Mouse (Mus musculus): ENCODE measurements around the gene Olfr1364.

The Olfr1364 gene

DNA sequence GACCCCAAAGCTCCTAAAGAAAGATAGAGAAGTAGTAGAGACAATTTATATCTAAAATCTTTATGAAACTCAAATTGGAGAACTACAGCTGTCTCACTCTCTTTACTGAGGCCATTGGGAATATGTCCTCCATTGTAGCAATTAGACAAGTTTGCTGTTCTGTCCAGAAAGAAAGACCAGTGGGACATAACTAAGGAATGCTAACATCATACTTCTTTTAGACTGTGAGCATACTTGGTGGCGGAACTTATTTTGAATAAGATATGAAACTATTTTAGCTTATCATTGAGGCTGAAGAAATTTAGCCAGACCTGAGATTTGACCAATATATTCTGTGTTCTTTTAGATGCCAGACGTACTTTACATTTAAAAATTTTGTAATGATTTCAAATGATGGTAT, at the start of gene Olfr1364:
Gene Olfr1364, minus strand, starts transcription at position 101 of the 400 bp plus-strand sequence.
- DNase-seq (ENCODE audit: low spot score): no peak

DNA sequence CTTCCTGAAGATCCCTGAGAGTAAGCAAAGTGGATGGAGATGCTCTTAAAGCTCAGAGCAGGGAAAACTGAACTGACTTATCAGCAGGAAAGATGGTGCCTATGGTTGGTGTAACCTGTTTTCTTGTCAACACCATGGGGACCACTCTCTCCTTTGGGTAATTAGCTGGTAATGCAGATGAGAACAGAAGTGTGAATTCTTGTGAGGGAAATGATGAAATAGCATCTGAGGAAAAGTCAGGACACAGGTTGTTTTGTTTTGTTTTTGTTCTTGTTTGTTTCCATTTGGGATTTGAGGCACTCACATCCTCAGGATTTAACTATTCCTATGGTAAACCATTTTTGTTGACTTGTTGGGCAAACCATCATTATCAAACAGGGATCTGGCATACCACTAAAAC, 32.4 kb upstream of the Olfr1364 start, which contains the start of gene Olfr1362:
Gene Olfr1362, minus strand, starts transcription at position 101 of the 400 bp plus-strand sequence.
- DNase-seq (ENCODE audit: low spot score): no peak

DNA sequence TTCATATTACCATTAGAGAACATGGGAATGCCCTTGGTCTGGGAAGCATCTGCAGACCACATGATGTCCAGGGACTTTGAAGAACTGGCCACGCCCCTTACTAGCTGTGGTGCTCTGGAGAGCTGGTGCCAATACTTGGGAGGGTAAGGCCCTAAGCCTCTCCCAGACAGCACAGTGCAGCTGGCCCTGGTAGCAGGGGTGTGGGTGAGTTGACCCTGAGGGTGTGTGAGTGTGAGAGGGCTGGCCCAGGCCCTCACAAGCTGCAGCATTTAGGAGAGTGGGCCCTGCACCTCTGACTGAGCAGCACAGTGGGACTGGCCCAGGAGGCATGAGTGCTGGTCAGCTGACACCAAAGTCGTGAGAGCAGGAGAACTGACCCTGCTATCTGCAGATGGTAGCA, 10.1 kb upstream of the Olfr1364 start:
- no peak for DNase-seq (ENCODE audit: low spot score)

DNA sequence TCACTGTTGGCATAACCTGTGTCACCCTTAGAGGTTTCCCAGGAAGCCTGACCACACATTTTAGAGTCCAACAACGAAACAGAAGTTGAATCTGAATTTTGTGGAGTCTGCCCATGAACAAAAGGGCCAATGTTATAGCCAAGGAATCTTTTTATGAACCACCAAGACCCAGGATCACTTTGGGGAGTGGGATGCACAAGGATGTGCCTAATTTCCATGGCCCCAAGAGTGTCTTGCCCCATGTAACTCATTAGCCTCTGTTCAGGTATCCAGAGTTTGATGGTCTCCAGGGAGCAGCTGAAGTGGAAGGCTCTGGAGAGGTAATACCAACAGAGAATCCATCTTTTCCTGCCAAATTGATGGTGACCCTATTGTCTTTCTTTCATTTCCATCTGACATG, 21.8 kb downstream of the Olfr1364 start, which contains the start of gene Olfr1535:
Gene Olfr1535, minus strand, starts transcription at position 101 of the 400 bp plus-strand sequence.
- no peak for DNase-seq (ENCODE audit: low spot score)

DNA sequence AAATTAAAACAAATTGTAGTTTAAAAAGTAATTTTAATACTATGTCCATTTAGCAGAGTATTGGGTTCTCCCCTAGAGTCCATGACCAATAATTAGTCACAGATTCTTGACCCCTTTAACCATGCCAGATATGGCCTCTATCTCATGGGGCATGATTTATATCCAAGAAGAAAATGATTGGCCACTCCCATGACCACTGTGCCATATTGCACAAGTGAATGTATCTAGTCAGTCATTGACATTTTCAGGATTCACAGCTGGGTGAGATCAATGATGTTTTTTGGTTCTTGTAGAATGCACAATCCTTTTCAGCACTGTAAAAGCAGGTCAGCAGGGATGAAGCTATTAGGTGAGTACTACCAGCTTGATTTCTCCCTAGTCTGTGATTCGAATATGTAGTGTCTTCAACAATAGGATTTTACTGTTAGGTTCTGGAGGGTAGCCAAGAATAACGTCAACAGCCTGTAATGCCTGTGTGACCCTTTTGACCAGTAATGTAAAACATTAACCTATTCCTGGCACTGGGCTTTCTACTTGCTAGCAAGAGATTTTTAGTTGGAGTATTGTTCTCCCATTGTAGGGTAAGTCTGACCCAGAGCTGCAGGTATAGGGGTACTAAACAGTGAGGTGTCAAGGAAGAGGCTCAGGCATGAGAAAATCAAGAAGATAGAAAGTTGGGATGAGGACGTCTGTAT, 31.0 kb downstream of the Olfr1364 start:
- DNase-seq (ENCODE audit: low spot score): no peak

DNA sequence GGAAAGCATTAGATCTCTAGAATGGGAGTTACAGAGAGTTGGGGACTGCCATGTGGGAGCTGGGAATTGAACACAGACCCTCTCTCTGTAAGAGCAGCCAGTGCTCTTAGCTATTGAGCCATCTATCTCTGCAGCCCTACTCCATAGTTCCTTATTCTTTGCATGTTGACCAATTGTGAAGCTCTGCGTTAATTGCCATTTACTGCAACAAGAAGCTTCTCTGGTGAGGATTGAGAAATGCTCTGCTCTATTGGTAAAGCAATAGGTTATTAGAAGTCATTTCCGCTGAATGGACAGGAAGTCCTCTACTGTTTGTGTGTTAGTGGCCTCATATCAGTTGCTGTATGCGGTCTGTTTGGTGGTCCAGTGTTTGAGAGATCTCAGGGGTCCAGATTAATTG, 32.1 kb downstream of the Olfr1364 start:
- no peak for DNase-seq (ENCODE audit: low spot score)

DNA sequence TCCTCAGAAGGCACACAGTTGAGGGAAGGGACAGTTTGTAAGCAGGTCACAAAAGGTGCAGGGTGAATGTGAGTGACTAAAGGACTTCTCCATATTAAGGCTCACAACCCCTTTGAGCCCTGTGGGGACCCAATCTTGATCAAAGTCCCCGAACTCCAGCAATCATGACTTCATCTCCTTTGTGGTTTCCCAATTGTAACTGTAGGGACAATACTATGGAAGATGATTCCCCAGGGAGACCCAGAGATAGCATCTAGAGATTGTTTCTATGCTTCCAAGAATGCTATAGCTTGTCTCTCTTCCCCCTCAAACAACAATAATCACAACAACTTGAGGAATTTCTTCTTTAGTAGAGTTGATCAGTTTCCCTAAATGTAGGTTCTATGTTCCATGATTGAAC, 38.9 kb downstream of the Olfr1364 start, which contains the start of gene Olfr1366:
Gene Olfr1366, minus strand, starts transcription at position 101 of the 400 bp plus-strand sequence.
- DNase-seq (ENCODE audit: low spot score): no peak

DNA sequence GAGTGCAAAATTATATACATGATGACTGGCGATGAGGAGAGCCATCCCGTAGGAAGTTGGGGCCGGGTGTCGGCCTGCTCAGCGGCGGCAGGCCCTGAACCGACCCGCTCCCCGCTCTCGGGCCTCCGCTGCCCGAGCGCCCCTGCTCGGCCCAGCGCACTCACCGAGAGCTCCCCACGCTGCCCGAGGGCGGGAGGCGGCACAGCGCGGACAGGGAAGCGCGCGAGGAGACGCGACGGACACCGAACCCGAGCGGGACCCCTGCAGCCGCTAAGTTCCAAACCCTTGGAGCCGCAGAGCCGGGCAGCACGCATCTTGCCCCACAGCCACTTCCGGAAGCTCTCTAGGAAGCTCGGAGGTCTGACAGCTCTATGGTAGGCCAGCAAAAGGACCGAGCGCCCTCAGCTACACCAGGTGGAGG, 50.8 kb downstream of the Olfr1364 start, which contains the start of gene Zkscan8:
Gene Zkscan8, minus strand, starts transcription at position 340 of the 421 bp plus-strand sequence.
- peak; percentile 90 for DNase-seq (ENCODE audit: low spot score)

DNA sequence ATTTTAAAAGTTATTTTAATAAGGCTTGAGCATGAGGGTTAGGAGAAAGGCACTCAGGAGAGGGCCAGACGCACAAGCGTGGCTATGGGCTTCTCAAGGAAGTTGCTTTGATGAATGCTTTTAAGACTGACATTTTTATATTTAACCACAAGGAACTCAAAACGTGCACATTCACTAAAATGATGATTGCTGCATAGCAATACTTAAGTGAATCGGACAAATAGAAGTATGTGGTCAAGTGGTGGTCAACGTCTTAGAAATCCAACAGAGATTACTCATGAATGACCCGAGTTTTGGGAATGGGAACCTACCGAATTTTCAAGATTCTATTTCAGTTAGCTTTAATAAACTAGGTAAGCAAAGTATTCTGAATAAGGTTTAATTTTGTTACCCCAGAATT, 51.4 kb downstream of the Olfr1364 start:
- no peak for DNase-seq (ENCODE audit: low spot score)

Data from lung, postnatal 25 days (tissue).